19 mouse cellular contexts compared by ENCODE assay signal in the genomic region with DNA sequence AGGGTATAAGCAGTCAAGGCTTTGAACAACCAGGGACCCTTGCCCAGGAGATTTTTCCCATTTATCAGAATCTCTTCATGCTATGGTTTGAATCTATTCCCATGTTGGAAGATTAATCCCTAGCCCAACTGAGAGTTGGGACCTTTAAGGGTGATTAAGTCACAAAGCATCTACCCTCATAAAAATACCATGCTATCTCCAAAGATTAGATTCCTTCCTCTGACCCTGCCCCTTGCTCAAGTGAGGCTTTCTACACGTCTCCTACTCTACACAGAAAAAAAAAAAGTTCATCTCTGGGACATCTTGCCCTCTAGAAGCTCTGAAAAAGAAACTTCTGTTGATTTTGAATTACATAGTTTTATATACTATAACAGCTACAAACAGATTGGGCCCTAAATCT.
A peak's percentile ranks its signal among the peaks of the same experiment; 100 is the strongest.
DNase-seq lines count a peak whose midpoint lies in the region; ATAC-seq and TF ChIP-seq lines count a peak whose summit lies in the region.
"Had no signal": no experiment of that assay in that cellular context is flagged by ENCODE, and none has a peak within 500 bp of the region (broad histone marks: within the 10 kb centered on the region; RNA-seq: fewer than 3 reads in every experiment).

No protein-coding gene starts in this region.

- no peak for TF ChIP-seq CTCF in small intestine, adult 2 months (IDR thresholded peaks at IDR 0.05; ENCODE audit: extremely low read depth, insufficient read length, insufficient replicate concordance, low read depth, low read length)

- H3K4me1 ChIP-seq in kidney, embryonic 16.5 days (ENCODE audit: insufficient read depth, low read length) = no peaks in the 10 kb centered on the region
- H3K4me1 ChIP-seq in kidney, embryonic 15.5 days = no peaks in the 10 kb centered on the region
- H3K4me1 ChIP-seq in intestine, embryonic 15.5 days (replicated peaks) = no peaks in the 10 kb centered on the region
- no peaks in the 10 kb centered on the region for H3K4me1 ChIP-seq in intestine, embryonic 16.5 days (ENCODE audit: control insufficient read depth, insufficient read depth, low read length)
- H3K4me1 ChIP-seq in small intestine, adult 2 months (ENCODE audit: control insufficient read depth, insufficient read depth, insufficient read length, low read length) = peaks cover 3% of the 10 kb centered on the region; the same call in 1 of the 2 replicates
- H3K4me1 ChIP-seq: embryonic facial prominence, embryonic 10.5 days; embryonic facial prominence, embryonic 12.5 days; forebrain, embryonic 13.5 days; forebrain, embryonic 15.5 days had no signal

- no peak overlapping the region for H3K9ac ChIP-seq in kidney, embryonic 16.5 days (replicated peaks; ENCODE audit: low read length)
- no peak overlapping the region for H3K9ac ChIP-seq in kidney, embryonic 15.5 days
- H3K9ac ChIP-seq in intestine, embryonic 15.5 days = no peak overlapping the region
- H3K9ac ChIP-seq in intestine, embryonic 16.5 days (ENCODE audit: low read depth, low read length) = no peak overlapping the region
- H3K9ac ChIP-seq: embryonic facial prominence, embryonic 12.5 days; forebrain, embryonic 13.5 days; forebrain, embryonic 15.5 days had no signal

- DNase-seq in heart, postnatal 36 days = no peak
- DNase-seq in spleen, postnatal 14 days (ENCODE audit: low spot score in 2 of 2) = no peak
- DNase-seq: adrenal gland, adult 2 months; adrenal gland, postnatal 14 days; adrenal gland, postnatal 36 days; cerebellum, adult 11-12 months; cerebellum, adult 2 months; cerebellum, adult 9-10 months; cerebellum, postnatal 10 days; cerebellum, postnatal 25 days had no signal

- no peak overlapping the region for H3K27ac ChIP-seq in kidney, embryonic 16.5 days (ENCODE audit: low read length)
- no peak overlapping the region for H3K27ac ChIP-seq in kidney, embryonic 15.5 days
- no peak overlapping the region for H3K27ac ChIP-seq in intestine, embryonic 15.5 days
- H3K27ac ChIP-seq in intestine, embryonic 16.5 days (ENCODE audit: low read length) = no peak overlapping the region
- peak overlapping the region; percentile 65; the same call in 1 of the 2 replicates for H3K27ac ChIP-seq in small intestine, adult 2 months (ENCODE audit: insufficient read depth, low read depth, low read length)
- H3K27ac ChIP-seq: embryonic facial prominence, embryonic 10.5 days; embryonic facial prominence, embryonic 12.5 days; forebrain, embryonic 13.5 days; forebrain, embryonic 15.5 days had no signal

- no peaks in the 10 kb centered on the region for H3K27me3 ChIP-seq in kidney, embryonic 16.5 days (ENCODE audit: insufficient read depth, low read length)
- H3K27me3 ChIP-seq in kidney, embryonic 15.5 days = no peaks in the 10 kb centered on the region
- no peaks in the 10 kb centered on the region for H3K27me3 ChIP-seq in intestine, embryonic 15.5 days (replicated peaks)
- no peaks in the 10 kb centered on the region for H3K27me3 ChIP-seq in intestine, embryonic 16.5 days (replicated peaks; ENCODE audit: control insufficient read depth, insufficient read depth, low read length)
- H3K27me3 ChIP-seq in small intestine, adult 2 months (ENCODE audit: control insufficient read depth, insufficient read depth, low read length) = no peaks in the 10 kb centered on the region
- H3K27me3 ChIP-seq: embryonic facial prominence, embryonic 12.5 days; forebrain, embryonic 13.5 days; forebrain, embryonic 15.5 days had no signal

- 38% methylated on average over 1 of the region's 1 CpGs for WGBS in kidney, embryonic 16.5 days
- WGBS in kidney, embryonic 15.5 days = 69% methylated on average over 1 of the region's 1 CpGs
- 26% methylated on average over 1 of the region's 1 CpGs for WGBS in intestine, embryonic 15.5 days
- 41% methylated on average over 1 of the region's 1 CpGs for WGBS in intestine, embryonic 16.5 days
- 16% methylated on average over 1 of the region's 1 CpGs for WGBS in small intestine, adult 2 months

- intact Hi-C loops in heart, postnatal 36 days (cut with DNase I) = no loop called here

- H3K36me3 ChIP-seq in kidney, embryonic 16.5 days (ENCODE audit: insufficient read depth, low read length) = no peaks in the 10 kb centered on the region
- no peaks in the 10 kb centered on the region for H3K36me3 ChIP-seq in kidney, embryonic 15.5 days
- no peaks in the 10 kb centered on the region for H3K36me3 ChIP-seq in intestine, embryonic 15.5 days
- H3K36me3 ChIP-seq in intestine, embryonic 16.5 days (ENCODE audit: control insufficient read depth, insufficient read depth, low read length) = no peaks in the 10 kb centered on the region
- peaks cover 16% of the 10 kb centered on the region for H3K36me3 ChIP-seq in small intestine, adult 2 months (ENCODE audit: control insufficient read depth, insufficient read depth, low read length)
- H3K36me3 ChIP-seq: embryonic facial prominence, embryonic 10.5 days; embryonic facial prominence, embryonic 12.5 days; forebrain, embryonic 15.5 days had no signal

- no peak overlapping the region for H3K4me3 ChIP-seq in kidney, embryonic 16.5 days (ENCODE audit: low read length)
- H3K4me3 ChIP-seq in kidney, embryonic 15.5 days (replicated peaks) = no peak overlapping the region
- H3K4me3 ChIP-seq in intestine, embryonic 15.5 days (replicated peaks) = no peak overlapping the region
- no peak overlapping the region for H3K4me3 ChIP-seq in intestine, embryonic 16.5 days (ENCODE audit: low read length)
- no peak overlapping the region for H3K4me3 ChIP-seq in small intestine, adult 2 months (ENCODE audit: low read depth, low read length)
- H3K4me3 ChIP-seq: embryonic facial prominence, embryonic 10.5 days; embryonic facial prominence, embryonic 12.5 days; forebrain, embryonic 13.5 days; forebrain, embryonic 15.5 days had no signal

- TF ChIP-seq POLR2A in small intestine, adult 2 months (IDR thresholded peaks at IDR 0.05; ENCODE audit: low read depth, low read length) = no peak

- no peak overlapping the region for H3K4me2 ChIP-seq in kidney, embryonic 16.5 days (replicated peaks; ENCODE audit: low read depth, low read length)
- no peak overlapping the region for H3K4me2 ChIP-seq in kidney, embryonic 15.5 days
- no peak overlapping the region for H3K4me2 ChIP-seq in intestine, embryonic 15.5 days (replicated peaks)
- H3K4me2 ChIP-seq in intestine, embryonic 16.5 days (ENCODE audit: low read depth, low read length) = no peak overlapping the region
- H3K4me2 ChIP-seq: embryonic facial prominence, embryonic 12.5 days; forebrain, embryonic 13.5 days; forebrain, embryonic 15.5 days had no signal

- H3K9me3 ChIP-seq in kidney, embryonic 16.5 days (ENCODE audit: low read length) = no peaks in the 10 kb centered on the region
- H3K9me3 ChIP-seq in kidney, embryonic 15.5 days (replicated peaks) = no peaks in the 10 kb centered on the region
- H3K9me3 ChIP-seq in intestine, embryonic 15.5 days = no peaks in the 10 kb centered on the region
- H3K9me3 ChIP-seq in intestine, embryonic 16.5 days (ENCODE audit: control insufficient read depth, low read length) = no peaks in the 10 kb centered on the region
- H3K9me3 ChIP-seq: embryonic facial prominence, embryonic 10.5 days; embryonic facial prominence, embryonic 12.5 days; forebrain, embryonic 13.5 days; forebrain, embryonic 15.5 days had no signal

- 0 out of 2 replicates have a peak, but pooled peaks have one; percentile 27 for ATAC-seq in kidney, embryonic 16.5 days (ENCODE audit: low FRiP score, low TSS enrichment)
- ATAC-seq in kidney, embryonic 15.5 days (replicated peaks; ENCODE audit: low FRiP score) = no peak
- ATAC-seq in intestine, embryonic 15.5 days = peak; percentile 79
- peak; percentile 83 for ATAC-seq in intestine, embryonic 16.5 days
- ATAC-seq: forebrain, embryonic 13.5 days; forebrain, embryonic 15.5 days had no signal
